Mouse (Mus musculus): ENCODE measurements at regions not wholly inside any gene's neighbourhood (a gene's known extent, or its start where the extent isn't known, plus 50 kb on each side); places are given as distances from the start of the nearest gene placed in this dataset.

DNA sequence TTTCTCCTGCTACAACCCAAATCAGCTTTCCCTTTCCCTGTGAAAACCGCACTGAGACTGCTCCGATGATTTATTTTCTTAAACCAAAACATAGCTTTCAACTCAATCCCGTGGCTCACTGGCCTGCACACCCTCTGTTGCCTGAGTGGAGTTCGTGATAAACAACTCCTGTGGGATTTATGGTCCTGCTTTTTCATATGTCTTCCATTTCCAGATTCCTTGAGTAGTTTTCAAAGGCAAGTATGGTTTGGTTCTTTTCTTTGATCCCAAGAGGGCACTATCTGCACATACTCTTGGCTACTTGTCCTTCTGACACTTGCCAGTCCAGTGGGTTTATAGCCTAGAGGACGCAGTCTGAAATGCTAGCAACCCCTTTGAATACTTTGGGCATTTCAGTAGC, 1042.6 kb downstream of the Robo1 start:
- TF ChIP-seq CTCF (IDR thresholded peaks at IDR 0.05; ENCODE audit: low read depth, low read length), result no peak
- no peak for TF ChIP-seq POLR2A (IDR thresholded peaks at IDR 0.05; ENCODE audit: extremely low read depth, insufficient read depth, low read length)
- no peaks in the 10 kb centered on the region for H3K27me3 ChIP-seq (ENCODE audit: control insufficient read depth, insufficient read depth, low read length)
- no peaks in the 10 kb centered on the region for H3K79me2 ChIP-seq (ENCODE audit: control insufficient read depth, insufficient read depth, low read length)
- no peak for DNase-seq (ENCODE audit: extremely low read depth, low read depth, low spot score)
- H3K4me1 ChIP-seq (ENCODE audit: control insufficient read depth, insufficient read depth, low read length), result no peaks in the 10 kb centered on the region
- 82% methylated on average over 5 of the region's 5 CpGs for WGBS
- no peak overlapping the region for H3K27ac ChIP-seq (replicated peaks; ENCODE audit: insufficient read depth, low read depth, low read length)
- no peaks in the 10 kb centered on the region for H3K36me3 ChIP-seq (ENCODE audit: control insufficient read depth, insufficient read depth, low read length)
- no peak overlapping the region for H3K4me3 ChIP-seq (ENCODE audit: insufficient read depth, low read depth, low read length)
- H3K9ac ChIP-seq (ENCODE audit: low read depth, low read length), result no peak overlapping the region

DNA sequence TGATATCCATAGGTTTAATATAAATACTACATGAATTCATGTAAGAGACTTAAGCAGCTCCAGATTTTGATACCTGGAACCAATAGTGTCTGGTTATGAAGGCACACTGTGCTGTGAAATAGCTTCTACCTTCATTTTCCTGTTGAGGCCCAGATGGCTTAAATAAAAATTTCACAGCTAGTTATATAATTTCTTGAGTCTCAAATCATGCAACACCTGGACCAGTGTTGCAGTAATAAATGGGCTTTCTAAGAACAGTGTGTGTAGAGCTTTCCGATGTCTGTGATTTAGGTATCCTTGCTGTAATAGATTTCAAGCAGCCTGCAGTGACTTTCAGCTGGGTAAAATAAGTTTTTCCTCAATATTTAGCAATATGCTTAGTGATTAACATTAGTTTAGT, 1035.8 kb downstream of the Robo1 start:
- Histone ChIP-seq H3K4me1 (ENCODE audit: control insufficient read depth, insufficient read depth, low read length) (no peaks in the 10 kb centered on the region), H3K9ac (ENCODE audit: low read depth, low read length) (no peak overlapping the region), H3K27me3 (ENCODE audit: control insufficient read depth, insufficient read depth, low read length) (no peaks in the 10 kb centered on the region), H3K36me3 (ENCODE audit: control insufficient read depth, insufficient read depth, low read length) (no peaks in the 10 kb centered on the region), H3K4me3 (ENCODE audit: insufficient read depth, low read depth, low read length) (no peak overlapping the region), H3K27ac (replicated peaks; ENCODE audit: insufficient read depth, low read depth, low read length) (no peak overlapping the region), H3K79me2 (ENCODE audit: control insufficient read depth, insufficient read depth, low read length) (no peaks in the 10 kb centered on the region)
- DNase-seq (ENCODE audit: extremely low read depth, low read depth, low spot score), result no peak
- TF ChIP-seq POLR2A (IDR thresholded peaks at IDR 0.05; ENCODE audit: extremely low read depth, insufficient read depth, low read length) (no peak), CTCF (IDR thresholded peaks at IDR 0.05; ENCODE audit: low read depth, low read length) (no peak)
- 93% methylated on average over 1 of the region's 1 CpGs for WGBS

- Histone ChIP-seq H3K79me2 (ENCODE audit: control insufficient read depth, insufficient read depth, low read length) (no peaks in the 10 kb centered on the region), H3K9ac (ENCODE audit: low read depth, low read length) (no peak overlapping the region), H3K27ac (replicated peaks; ENCODE audit: insufficient read depth, low read depth, low read length) (no peak overlapping the region), H3K4me3 (ENCODE audit: insufficient read depth, low read depth, low read length) (no peak overlapping the region), H3K4me1 (ENCODE audit: control insufficient read depth, insufficient read depth, low read length) (no peaks in the 10 kb centered on the region), H3K36me3 (ENCODE audit: control insufficient read depth, insufficient read depth, low read length) (no peaks in the 10 kb centered on the region), H3K27me3 (ENCODE audit: control insufficient read depth, insufficient read depth, low read length) (no peaks in the 10 kb centered on the region)
- DNase-seq (ENCODE audit: extremely low read depth, low read depth, low spot score), result no peak
- 74% methylated on average over 3 of the region's 3 CpGs for WGBS
- TF ChIP-seq POLR2A (IDR thresholded peaks at IDR 0.05; ENCODE audit: extremely low read depth, insufficient read depth, low read length) (no peak), CTCF (IDR thresholded peaks at IDR 0.05; ENCODE audit: low read depth, low read length) (no peak)
Measured at GRCm38 (mm10) chr16:73343531-73343930, 1035.4 kb downstream of the Robo1 start.

- Histone ChIP-seq H3K4me3 (ENCODE audit: insufficient read depth, low read depth, low read length) (no peak overlapping the region), H3K79me2 (ENCODE audit: control insufficient read depth, insufficient read depth, low read length) (no peaks in the 10 kb centered on the region), H3K36me3 (ENCODE audit: control insufficient read depth, insufficient read depth, low read length) (no peaks in the 10 kb centered on the region), H3K27me3 (ENCODE audit: control insufficient read depth, insufficient read depth, low read length) (no peaks in the 10 kb centered on the region), H3K9ac (ENCODE audit: low read depth, low read length) (no peak overlapping the region), H3K4me1 (ENCODE audit: control insufficient read depth, insufficient read depth, low read length) (no peaks in the 10 kb centered on the region), H3K27ac (replicated peaks; ENCODE audit: insufficient read depth, low read depth, low read length) (no peak overlapping the region)
- no peak for DNase-seq (ENCODE audit: extremely low read depth, low read depth, low spot score)
- TF ChIP-seq CTCF (IDR thresholded peaks at IDR 0.05; ENCODE audit: low read depth, low read length) (no peak), POLR2A (IDR thresholded peaks at IDR 0.05; ENCODE audit: extremely low read depth, insufficient read depth, low read length) (no peak)
- WGBS, result 92% methylated on average over 2 of the region's 2 CpGs
Measured at GRCm38 (mm10) chr16:73317644-73318043, 1009.5 kb downstream of the Robo1 start.

DNA sequence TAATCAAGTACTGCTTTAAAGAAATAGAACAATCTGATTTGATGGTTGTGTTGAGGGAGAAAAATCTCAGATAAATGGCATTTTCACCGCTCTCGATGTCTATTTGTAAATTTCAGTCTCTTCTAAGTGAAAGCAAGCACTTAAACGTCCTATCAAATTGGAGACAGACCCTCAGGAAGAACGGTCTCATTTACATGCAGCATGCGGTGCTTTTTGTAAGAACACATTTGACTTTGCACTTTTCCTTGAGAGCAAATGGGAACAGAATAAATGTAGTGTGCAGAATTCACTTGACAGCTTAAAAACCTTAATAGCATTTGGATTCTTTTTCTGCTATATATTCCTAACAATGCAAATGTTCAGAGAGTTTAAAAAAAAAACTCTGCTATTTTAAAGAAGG, 1002.0 kb downstream of the Robo1 start:
- Histone ChIP-seq H3K27me3 (ENCODE audit: control insufficient read depth, insufficient read depth, low read length) (no peaks in the 10 kb centered on the region), H3K79me2 (ENCODE audit: control insufficient read depth, insufficient read depth, low read length) (no peaks in the 10 kb centered on the region), H3K27ac (replicated peaks; ENCODE audit: insufficient read depth, low read depth, low read length) (no peak overlapping the region), H3K4me3 (ENCODE audit: insufficient read depth, low read depth, low read length) (no peak overlapping the region), H3K9ac (ENCODE audit: low read depth, low read length) (no peak overlapping the region), H3K4me1 (ENCODE audit: control insufficient read depth, insufficient read depth, low read length) (no peaks in the 10 kb centered on the region), H3K36me3 (ENCODE audit: control insufficient read depth, insufficient read depth, low read length) (no peaks in the 10 kb centered on the region)
- WGBS, result 84% methylated on average over 5 of the region's 5 CpGs
- TF ChIP-seq CTCF (IDR thresholded peaks at IDR 0.05; ENCODE audit: low read depth, low read length), result no peak
- TF ChIP-seq POLR2A (IDR thresholded peaks at IDR 0.05; ENCODE audit: extremely low read depth, insufficient read depth, low read length), result no peak
- no peak for DNase-seq (ENCODE audit: extremely low read depth, low read depth, low spot score)

GRCm38 (mm10) chr16:73279951-73280350, 971.8 kb downstream of the Robo1 start:
- WGBS, result 78% methylated on average over 11 of the region's 11 CpGs
- Histone ChIP-seq H3K4me3 (ENCODE audit: insufficient read depth, low read depth, low read length) (no peak overlapping the region), H3K9ac (ENCODE audit: low read depth, low read length) (no peak overlapping the region), H3K27me3 (ENCODE audit: control insufficient read depth, insufficient read depth, low read length) (no peaks in the 10 kb centered on the region), H3K27ac (replicated peaks; ENCODE audit: insufficient read depth, low read depth, low read length) (no peak overlapping the region), H3K36me3 (ENCODE audit: control insufficient read depth, insufficient read depth, low read length) (no peaks in the 10 kb centered on the region), H3K79me2 (ENCODE audit: control insufficient read depth, insufficient read depth, low read length) (no peaks in the 10 kb centered on the region), H3K4me1 (ENCODE audit: control insufficient read depth, insufficient read depth, low read length) (no peaks in the 10 kb centered on the region)
- no peak for DNase-seq (ENCODE audit: extremely low read depth, low read depth, low spot score)
- TF ChIP-seq POLR2A (IDR thresholded peaks at IDR 0.05; ENCODE audit: extremely low read depth, insufficient read depth, low read length), result no peak
- TF ChIP-seq CTCF (IDR thresholded peaks at IDR 0.05; ENCODE audit: low read depth, low read length), result no peak

Data from liver, adult 2 months (tissue).